21 mouse cellular contexts compared by ENCODE assay signal in the genomic region with DNA sequence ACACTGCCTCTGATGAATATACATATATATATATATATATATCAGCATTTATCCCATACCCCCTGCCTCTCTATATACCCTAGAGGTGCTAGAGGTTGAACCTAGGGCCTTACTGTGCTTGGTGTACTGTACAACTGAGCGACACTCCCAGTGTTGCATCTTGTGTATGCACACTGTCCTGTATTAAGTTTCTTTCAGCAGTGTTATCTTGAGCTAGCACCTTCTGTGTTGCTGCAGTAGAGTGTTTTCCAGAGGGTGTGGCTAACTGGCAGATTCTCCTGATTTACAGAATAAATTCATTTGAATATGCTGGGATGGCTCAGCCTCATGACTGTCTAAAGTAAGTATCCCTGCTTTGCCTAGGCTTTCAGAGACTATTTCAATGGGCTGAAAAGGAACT. TPM values are rescaled to one million over a fixed set of nuclear protein-coding genes. Genes with fewer than 3 reads are reported as not detected.
DNase-seq lines count a peak whose midpoint lies in the region; ATAC-seq lines count a peak whose summit lies in the region.
"Had no signal": no experiment of that assay in that cellular context is flagged by ENCODE, and none has a peak within 500 bp of the region (broad histone marks: within the 10 kb centered on the region; RNA-seq: fewer than 3 reads in every experiment).

No protein-coding gene starts in this region.

- 22% methylated on average over 1 of the region's 1 CpGs for WGBS in liver, embryonic 15.5 days (ENCODE audit: insufficient replicate concordance)
- WGBS in hindbrain, embryonic 12.5 days = 100% methylated on average over 1 of the region's 1 CpGs

- no peak overlapping the region; the same call in 1 of the 2 replicates for H3K9ac ChIP-seq in liver, embryonic 15.5 days
- no peak overlapping the region for H3K9ac ChIP-seq in hindbrain, embryonic 12.5 days
- H3K9ac ChIP-seq: forebrain, embryonic 13.5 days; heart, embryonic 13.5 days; hindbrain, embryonic 15.5 days; intestine, embryonic 15.5 days had no signal

- peak overlapping the region; percentile 83 for H3K27ac ChIP-seq in liver, embryonic 15.5 days (replicated peaks)
- no peak overlapping the region for H3K27ac ChIP-seq in hindbrain, embryonic 12.5 days
- H3K27ac ChIP-seq: forebrain, embryonic 13.5 days; heart, embryonic 13.5 days; hindbrain, embryonic 15.5 days; intestine, embryonic 15.5 days had no signal

- no peaks in the 10 kb centered on the region for H3K9me3 ChIP-seq in erythroblast, embryonic 14.5 days (ENCODE audit: control insufficient read depth, low read length)
- no peaks in the 10 kb centered on the region for H3K9me3 ChIP-seq in liver, embryonic 15.5 days (replicated peaks)
- H3K9me3 ChIP-seq in hindbrain, embryonic 12.5 days (replicated peaks) = no peaks in the 10 kb centered on the region
- H3K9me3 ChIP-seq: forebrain, embryonic 13.5 days; heart, embryonic 13.5 days; hindbrain, embryonic 15.5 days; intestine, embryonic 15.5 days had no signal

- DNase-seq in spleen, postnatal 36 days (ENCODE audit: low spot score in 2 of 2) = peak; percentile 13 to 50
- DNase-seq in spleen, postnatal 14 days (ENCODE audit: low spot score in 2 of 2) = no peak
- DNase-seq in adrenal gland, postnatal 14 days = no peak
- DNase-seq: adrenal gland, adult 2 months; cerebellum, adult 18-20 months; cerebellum, postnatal 36 days; heart, postnatal 36 days; kidney, adult 9 months; kidney, postnatal 25 days; lung, postnatal 14 days; right cerebral cortex, postnatal 25 days; thymus, postnatal 14 days had no signal

- peak; percentile 98 for ATAC-seq in liver, embryonic 15.5 days (ENCODE audit: insufficient read depth)
- ATAC-seq in hindbrain, embryonic 12.5 days (ENCODE audit: low FRiP score) = no peak
- no peak for ATAC-seq in granulocyte monocyte progenitor cell, adult 5-6 weeks (replicated peaks; ENCODE audit: poor library complexity, severe bottlenecking)
- ATAC-seq: forebrain, embryonic 13.5 days; intestine, embryonic 15.5 days had no signal

- H3K27me3 ChIP-seq in erythroblast, embryonic 14.5 days (ENCODE audit: control insufficient read depth) = no peaks in the 10 kb centered on the region
- H3K27me3 ChIP-seq in liver, embryonic 15.5 days = no peaks in the 10 kb centered on the region
- no peaks in the 10 kb centered on the region for H3K27me3 ChIP-seq in hindbrain, embryonic 12.5 days
- H3K27me3 ChIP-seq: CH12.LX; forebrain, embryonic 13.5 days; heart, embryonic 13.5 days; hindbrain, embryonic 15.5 days; intestine, embryonic 15.5 days had no signal

- peaks cover 57% of the 10 kb centered on the region for H3K4me1 ChIP-seq in erythroblast, embryonic 14.5 days (ENCODE audit: control insufficient read depth)
- peaks cover 53% of the 10 kb centered on the region for H3K4me1 ChIP-seq in liver, embryonic 15.5 days (replicated peaks)
- H3K4me1 ChIP-seq in hindbrain, embryonic 12.5 days = no peaks in the 10 kb centered on the region
- H3K4me1 ChIP-seq: forebrain, embryonic 13.5 days; heart, embryonic 13.5 days; hindbrain, embryonic 15.5 days; intestine, embryonic 15.5 days had no signal

- H3K4me3 ChIP-seq in erythroblast, embryonic 14.5 days (replicated peaks) = peak overlapping the region; percentile 27
- H3K4me3 ChIP-seq in liver, embryonic 15.5 days (replicated peaks) = no peak overlapping the region
- no peak overlapping the region for H3K4me3 ChIP-seq in hindbrain, embryonic 12.5 days
- H3K4me3 ChIP-seq: forebrain, embryonic 13.5 days; heart, embryonic 13.5 days; hindbrain, embryonic 15.5 days; intestine, embryonic 15.5 days had no signal

- H3K4me2 ChIP-seq in liver, embryonic 15.5 days = peak overlapping the region; percentile 41
- no peak overlapping the region for H3K4me2 ChIP-seq in hindbrain, embryonic 12.5 days (replicated peaks)
- H3K4me2 ChIP-seq: forebrain, embryonic 13.5 days; heart, embryonic 13.5 days; hindbrain, embryonic 15.5 days; intestine, embryonic 15.5 days had no signal

- H3K36me3 ChIP-seq in erythroblast, embryonic 14.5 days (ENCODE audit: control insufficient read depth) = no peaks in the 10 kb centered on the region
- H3K36me3 ChIP-seq in liver, embryonic 15.5 days (replicated peaks) = no peaks in the 10 kb centered on the region
- no peaks in the 10 kb centered on the region for H3K36me3 ChIP-seq in hindbrain, embryonic 12.5 days
- H3K36me3 ChIP-seq: heart, embryonic 13.5 days; hindbrain, embryonic 15.5 days; intestine, embryonic 15.5 days had no signal

RNA-seq across cellular contexts. Expression of gene Ep300, which starts 54.7 kb away (rescaled TPM):
- 2.2 and 2.4 TPM in 2 replicates for polyA plus RNA-seq in erythroblast, embryonic 14.5 days (2012)
- polyA plus RNA-seq in liver, embryonic 15.5 days (2015; fragmentation: Nextera tagmentation; extraction: Ambion mirVana) = 6.1 and 7.9 TPM in 2 replicates
- polyA plus RNA-seq in hindbrain, embryonic 12.5 days (2016; fragmentation: Nextera tagmentation; extraction: Ambion mirVana) = 30.4 and 33.8 TPM in 2 replicates
- 120 and 136 TPM in 2 replicates for total RNA-seq in granulocyte monocyte progenitor cell, adult 5-6 weeks (2014; fragmentation: Nextera tagmentation)
- total RNA-seq in granulocyte monocyte progenitor cell, adult 5-6 weeks (2017) = 20.7 and 38.5 TPM in 2 replicates
- total RNA-seq in adrenal gland, postnatal 14 days (2021) = 68.0 and 79.0 TPM in 2 replicates

Comparison
In these comparisons a context has a peak if more than half of its experiments do, and no peak if none do; other contexts are left out.
1. DNase-seq: peak in spleen, postnatal 36 days (2 of 2); none in spleen, postnatal 14 days (0 of 2) and adrenal gland, postnatal 14 days (single experiment).